Mouse (Mus musculus) neural tube, embryonic 12.5 days (tissue): ENCODE measurements around the gene Coro2a. TPM values are rescaled to one million over a fixed set of nuclear protein-coding genes. Genes with fewer than 3 reads are reported as not detected.

Experiments
- ATAC-seq: fragments of 200-750 bp; cut with Nextera tagmentation; 2 replicates; pipeline ENCODE4 v1.8.0; 2017; ENCODE audit warnings: low read depth, mild to moderate bottlenecking, moderate TSS enrichment, moderate library complexity; ENCODE audit not compliant: low FRiP score
- H3K27ac ChIP-seq: fragments of 300-500 bp; sonication (generic); 2 replicates; pipeline ENCODE4 v1.5.1; 2016
- H3K27me3 ChIP-seq: fragments of 300-500 bp; sonication (generic); replicated peaks from 2 replicates; pipeline ENCODE4 v1.6.1; 2016; ENCODE audit warnings: mild to moderate bottlenecking
- H3K36me3 ChIP-seq: fragments of 300-500 bp; sonication (generic); 2 replicates; pipeline ENCODE4 v1.6.1; 2016; ENCODE audit warnings: mild to moderate bottlenecking
- H3K4me1 ChIP-seq: fragments of 300-500 bp; sonication (generic); 2 replicates; pipeline ENCODE4 v1.6.1; 2016
- H3K4me2 ChIP-seq: fragments of 300-500 bp; sonication (generic); replicated peaks from 2 replicates; pipeline ENCODE4 v1.6.1; 2016; ENCODE audit warnings: mild to moderate bottlenecking
- H3K4me3 ChIP-seq: fragments of 300-500 bp; sonication (generic); 2 replicates; pipeline ENCODE4 v1.5.1; 2016
- H3K9ac ChIP-seq: fragments of 300-500 bp; sonication (generic); 2 replicates; pipeline ENCODE4 v1.6.1; 2016; ENCODE audit warnings: mild to moderate bottlenecking
- H3K9me3 ChIP-seq: fragments of 300-500 bp; sonication (generic); 2 replicates; pipeline ENCODE4 v1.6.1; 2016; ENCODE audit warnings: mild to moderate bottlenecking
- WGBS: fragments of 180-500 bp; shearing (Covaris S2); methylation state at CpG from one replicate; pipeline ENCODE4 v1.1.7; 2016; 5-methylcytosine and 5-hydroxymethylcytosine counted together
- polyA plus RNA-seq: library from polyadenylated mRNA; unstranded; fragments of >200 nt; fragmentation: Nextera tagmentation; extraction: Ambion mirVana; gene quantifications from 2 replicates; pipeline ENCODE4 v1.2.1, GENCODE M21; 2016

Gene Coro2a
- polyA plus RNA-seq, 1 experiment from 2014 or later: 18.8 TPM

DNA sequence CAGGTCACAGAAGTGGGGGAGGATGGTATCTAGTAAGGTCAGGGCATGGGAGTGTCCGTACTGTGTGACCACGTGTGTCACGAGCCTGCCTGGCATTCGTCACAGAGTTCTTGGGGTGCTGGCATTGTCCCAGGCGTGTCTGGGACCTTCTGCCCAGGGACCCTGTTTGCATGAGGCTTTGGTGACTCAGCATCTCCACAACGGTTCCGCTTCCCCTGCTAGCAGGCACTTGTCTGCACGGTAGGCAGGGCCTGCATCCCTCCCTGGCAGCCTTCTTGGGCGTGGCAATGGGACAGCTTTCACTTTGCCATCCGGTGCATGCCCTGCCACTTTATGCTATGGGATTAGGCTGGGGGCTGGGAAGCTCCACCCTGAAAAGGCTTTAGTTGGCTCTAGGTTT, 38.2 kb downstream of the Coro2a start:
- no peak overlapping the region for H3K27ac ChIP-seq
- H3K36me3 ChIP-seq: no peaks in the 10 kb centered on the region
- no peak overlapping the region for H3K4me2 ChIP-seq
- 74% methylated on average over 10 of the region's 10 CpGs for WGBS
- H3K27me3 ChIP-seq: no peaks in the 10 kb centered on the region
- no peaks in the 10 kb centered on the region for H3K9me3 ChIP-seq
- H3K4me1 ChIP-seq: no peaks in the 10 kb centered on the region
- no peak overlapping the region for H3K9ac ChIP-seq
- H3K4me3 ChIP-seq: no peak overlapping the region
- no peak for ATAC-seq

DNA sequence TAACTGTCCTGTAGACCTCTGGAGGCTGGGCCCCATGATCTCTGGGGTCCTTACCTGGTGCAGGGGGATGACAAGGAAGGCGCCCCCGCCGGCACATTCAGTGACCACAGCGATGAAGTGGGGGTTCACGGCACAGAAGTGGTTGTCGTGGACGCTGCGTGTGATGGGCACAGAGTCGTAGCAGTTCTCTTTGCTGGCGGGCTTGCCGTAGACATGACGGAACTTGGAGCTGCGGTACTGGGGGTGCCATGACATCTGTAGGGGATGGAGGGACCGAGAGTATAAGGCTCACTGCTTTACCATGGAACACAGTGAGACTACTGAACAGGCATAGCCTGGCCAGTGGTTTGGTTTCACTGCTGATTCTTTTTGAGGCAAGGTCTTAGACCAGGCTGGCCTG, 39.2 kb downstream of the Coro2a start:
- no peak overlapping the region for H3K4me3 ChIP-seq
- H3K9me3 ChIP-seq: no peaks in the 10 kb centered on the region
- no peak overlapping the region for H3K4me2 ChIP-seq
- no peaks in the 10 kb centered on the region for H3K27me3 ChIP-seq
- H3K4me1 ChIP-seq: no peaks in the 10 kb centered on the region
- ATAC-seq: no peak
- H3K9ac ChIP-seq: no peak overlapping the region
- H3K36me3 ChIP-seq: no peaks in the 10 kb centered on the region
- H3K27ac ChIP-seq: no peak overlapping the region
- 93% methylated on average over 14 of the region's 14 CpGs for WGBS

DNA sequence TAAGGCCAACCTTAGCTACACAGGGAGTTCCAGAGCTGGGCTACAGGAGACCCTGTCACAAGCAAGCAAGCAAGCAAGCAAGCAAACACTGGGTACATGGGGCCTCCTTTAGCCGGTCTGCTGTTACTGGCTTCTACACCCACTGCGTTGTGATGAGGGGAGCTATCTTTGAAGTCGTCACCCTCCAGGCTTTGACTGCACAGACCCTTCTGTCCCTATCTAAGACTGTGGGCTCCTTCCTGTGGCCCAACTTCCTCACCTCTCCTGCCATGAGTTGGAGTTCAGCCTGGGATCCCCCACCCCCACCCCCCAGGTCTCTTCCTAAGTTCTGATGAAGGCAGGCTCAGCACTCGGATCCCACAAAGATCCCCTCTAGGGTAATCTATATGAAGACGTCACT, 40.0 kb downstream of the Coro2a start:
- no peak overlapping the region for H3K4me3 ChIP-seq
- no peaks in the 10 kb centered on the region for H3K27me3 ChIP-seq
- no peak for ATAC-seq
- H3K27ac ChIP-seq: no peak overlapping the region
- no peaks in the 10 kb centered on the region for H3K36me3 ChIP-seq
- no peak overlapping the region for H3K4me2 ChIP-seq
- 84% methylated on average over 5 of the region's 5 CpGs for WGBS
- H3K4me1 ChIP-seq: no peaks in the 10 kb centered on the region
- H3K9me3 ChIP-seq: no peaks in the 10 kb centered on the region
- H3K9ac ChIP-seq: no peak overlapping the region

DNA sequence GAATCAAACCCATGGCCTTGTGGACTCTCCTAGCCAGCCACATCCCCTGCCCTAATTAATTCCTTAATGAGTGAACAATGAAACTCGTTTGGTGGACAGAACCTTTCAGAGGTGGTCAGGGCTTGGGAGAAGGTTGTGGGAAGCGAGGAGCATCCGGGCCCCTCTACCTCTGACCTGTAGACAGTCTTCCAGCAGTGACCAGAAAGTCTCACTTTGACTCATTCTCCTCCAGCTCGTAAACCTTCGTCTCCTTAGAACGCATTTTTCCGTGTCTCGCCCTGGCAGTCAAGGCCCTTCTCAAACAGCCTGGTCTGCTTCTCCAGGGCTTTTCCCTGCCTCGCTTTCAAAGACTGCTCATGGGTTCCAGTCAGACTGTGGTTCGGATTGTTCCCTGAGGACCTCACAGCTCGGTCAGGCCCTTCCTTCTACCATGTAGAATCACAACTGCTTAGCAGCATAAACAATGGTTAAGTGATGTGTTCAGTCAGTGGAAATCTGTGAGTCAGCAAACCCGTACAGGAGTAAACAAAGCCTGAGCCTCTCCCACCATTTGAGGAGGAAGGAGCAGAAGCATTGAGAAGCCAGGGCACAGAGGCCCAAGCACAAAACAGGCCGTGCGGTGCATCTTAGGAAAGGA, 41.8 kb downstream of the Coro2a start:
- no peak for ATAC-seq
- Histone ChIP-seq H3K4me3 (no peak overlapping the region), H3K36me3 (no peaks in the 10 kb centered on the region), H3K9ac (no peak overlapping the region), H3K9me3 (no peaks in the 10 kb centered on the region), H3K4me1 (no peaks in the 10 kb centered on the region), H3K27me3 (no peaks in the 10 kb centered on the region), H3K27ac (no peak overlapping the region), H3K4me2 (no peak overlapping the region)
- 79% methylated on average over 14 of the region's 14 CpGs for WGBS

DNA sequence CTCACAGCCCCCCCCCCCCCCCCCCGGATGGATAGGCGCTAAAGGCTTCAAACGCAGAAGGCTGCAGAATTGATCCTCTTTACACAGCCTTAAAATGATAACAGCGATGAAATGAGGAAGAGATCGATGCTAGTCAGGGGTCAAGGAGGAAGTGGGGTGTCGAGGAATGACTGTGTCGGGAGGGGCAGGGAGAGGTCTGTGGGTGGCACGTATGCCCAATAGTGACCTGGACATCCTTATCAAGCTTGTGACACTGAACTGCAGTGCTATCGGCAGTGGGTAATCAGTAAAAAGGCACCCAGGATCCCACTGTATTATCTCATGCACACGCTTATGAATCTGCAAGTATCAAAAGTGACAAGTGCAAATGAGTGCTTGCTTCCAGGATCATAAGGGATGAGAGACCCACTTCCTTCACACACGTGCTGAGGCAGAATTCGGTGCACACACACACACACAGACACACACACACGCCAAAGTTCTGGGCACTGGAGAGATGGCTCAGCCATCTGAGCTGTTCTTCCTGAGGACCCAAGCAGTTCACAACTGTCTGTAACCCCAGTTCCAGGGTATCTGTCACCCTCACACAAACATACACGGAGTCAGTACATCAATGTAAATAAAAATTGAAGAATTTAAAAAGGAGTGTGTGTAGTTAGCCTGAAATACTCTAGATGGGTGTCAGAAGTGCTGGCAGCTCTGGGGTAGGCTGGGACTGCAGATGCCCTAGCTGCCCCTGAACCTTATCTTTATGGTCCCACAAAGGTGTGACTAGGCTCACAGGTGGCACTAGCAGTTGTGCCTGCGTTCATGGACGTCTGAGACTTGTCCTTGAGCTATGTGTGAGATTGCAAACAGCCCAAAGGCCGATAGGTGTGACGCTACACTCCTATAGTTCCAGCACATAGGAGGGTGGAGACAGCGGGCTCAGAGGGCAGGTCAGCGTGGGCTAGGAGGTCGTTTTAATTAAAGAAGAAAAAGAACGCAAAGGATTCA, 43.0 kb downstream of the Coro2a start:
- H3K9me3 ChIP-seq: no peaks in the 10 kb centered on the region
- no peaks in the 10 kb centered on the region for H3K27me3 ChIP-seq
- no peaks in the 10 kb centered on the region for H3K4me1 ChIP-seq
- ATAC-seq: no peak
- no peaks in the 10 kb centered on the region for H3K36me3 ChIP-seq
- 80% methylated on average over 22 of the region's 22 CpGs for WGBS
- H3K4me3 ChIP-seq: no peak overlapping the region
- no peak overlapping the region for H3K27ac ChIP-seq
- H3K4me2 ChIP-seq: no peak overlapping the region
- no peak overlapping the region for H3K9ac ChIP-seq

DNA sequence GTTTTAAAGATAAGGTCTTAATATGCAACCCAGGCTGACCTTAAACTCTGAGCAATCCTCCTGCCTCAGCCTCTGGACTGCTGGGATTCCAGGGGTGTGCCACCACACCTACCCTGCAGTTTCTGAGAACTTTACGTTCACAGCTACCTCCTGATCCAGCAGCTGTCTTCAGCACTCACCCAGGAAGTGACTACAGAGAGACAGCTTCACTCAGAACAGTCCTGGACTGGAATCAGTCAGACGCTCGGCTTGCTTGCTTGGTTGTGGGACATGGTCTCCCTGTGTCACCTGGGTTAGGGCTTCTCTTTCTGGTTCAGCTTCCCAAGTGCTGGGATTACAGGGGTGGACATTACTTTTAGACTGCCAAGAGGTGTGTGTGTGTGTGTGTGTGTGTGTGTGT, 45.1 kb downstream of the Coro2a start:
- no peak overlapping the region for H3K27ac ChIP-seq
- H3K36me3 ChIP-seq: no peaks in the 10 kb centered on the region
- no peak overlapping the region for H3K9ac ChIP-seq
- no peak overlapping the region for H3K4me3 ChIP-seq
- H3K9me3 ChIP-seq: no peaks in the 10 kb centered on the region
- no peak overlapping the region for H3K4me2 ChIP-seq
- H3K27me3 ChIP-seq: no peaks in the 10 kb centered on the region
- 80% methylated on average over 3 of the region's 3 CpGs for WGBS
- ATAC-seq: no peak
- no peaks in the 10 kb centered on the region for H3K4me1 ChIP-seq

DNA sequence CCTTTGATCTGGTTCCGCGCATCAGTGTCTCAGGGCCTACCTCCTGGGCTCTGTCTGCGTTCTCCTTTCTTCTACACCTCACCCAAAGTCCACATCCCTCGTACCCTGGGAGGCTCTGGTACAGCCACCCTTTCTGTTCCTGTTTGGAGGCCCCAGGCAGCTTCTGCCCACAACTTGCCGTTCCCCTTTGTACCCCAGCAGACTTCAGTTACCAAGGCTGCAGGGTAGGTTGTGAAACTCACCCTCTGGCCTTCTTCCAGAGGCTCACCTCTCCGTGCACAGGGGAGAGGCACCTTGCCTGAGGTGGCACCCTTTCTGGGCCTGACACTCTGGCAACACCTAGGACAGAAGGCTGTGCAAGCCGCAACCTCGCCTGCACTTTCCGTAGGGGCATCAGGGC, 46.2 kb downstream of the Coro2a start:
- Histone ChIP-seq H3K9me3 (no peaks in the 10 kb centered on the region), H3K27me3 (no peaks in the 10 kb centered on the region), H3K36me3 (no peaks in the 10 kb centered on the region), H3K4me1 (no peaks in the 10 kb centered on the region), H3K4me3 (no peak overlapping the region), H3K9ac (no peak overlapping the region), H3K4me2 (no peak overlapping the region), H3K27ac (no peak overlapping the region)
- 90% methylated on average over 9 of the region's 9 CpGs for WGBS
- no peak for ATAC-seq

DNA sequence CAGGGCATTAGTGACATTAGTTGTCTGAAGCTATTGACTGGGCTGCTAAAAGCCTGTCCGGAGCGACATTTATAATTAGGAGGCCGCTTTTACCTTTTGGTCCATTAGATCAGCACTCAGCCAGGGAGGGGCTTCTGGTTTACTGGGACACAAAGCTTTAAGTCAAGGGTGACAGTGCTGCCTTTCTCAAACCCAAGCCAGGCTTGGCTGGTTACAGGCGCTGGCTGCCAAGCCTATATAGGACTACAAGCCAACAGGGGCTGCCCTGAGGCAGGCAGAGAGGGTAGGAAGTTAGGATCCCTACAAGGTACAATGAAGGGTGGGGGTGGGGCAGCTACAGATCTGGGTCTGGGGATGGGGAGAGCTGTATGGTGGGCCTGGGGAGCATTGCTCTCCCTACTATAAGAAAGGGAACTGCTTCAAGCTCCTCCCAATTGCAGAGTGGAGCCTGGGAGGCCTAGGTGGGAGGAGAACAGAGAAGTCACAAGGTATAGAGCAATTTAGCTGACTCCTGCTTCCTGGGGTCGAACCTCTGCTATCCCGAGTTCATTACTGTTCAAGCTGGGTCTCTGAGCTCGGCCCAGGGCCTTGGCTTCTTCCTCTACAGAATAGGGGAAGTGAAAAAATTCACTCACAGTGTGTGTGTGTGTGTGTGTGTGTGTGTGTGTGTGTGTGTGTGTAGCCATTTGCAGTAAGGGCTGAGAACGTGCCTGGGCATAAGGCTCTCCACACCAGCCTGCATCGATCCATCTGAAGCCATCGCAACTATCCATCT, 47.5 kb downstream of the Coro2a start:
- no peaks in the 10 kb centered on the region for H3K36me3 ChIP-seq
- H3K4me1 ChIP-seq: no peaks in the 10 kb centered on the region
- no peaks in the 10 kb centered on the region for H3K9me3 ChIP-seq
- no peak overlapping the region for H3K27ac ChIP-seq
- H3K4me3 ChIP-seq: no peak overlapping the region
- H3K27me3 ChIP-seq: no peaks in the 10 kb centered on the region
- no peak for ATAC-seq
- no peak overlapping the region for H3K4me2 ChIP-seq
- WGBS: 82% methylated on average over 10 of the region's 10 CpGs
- no peak overlapping the region for H3K9ac ChIP-seq

DNA sequence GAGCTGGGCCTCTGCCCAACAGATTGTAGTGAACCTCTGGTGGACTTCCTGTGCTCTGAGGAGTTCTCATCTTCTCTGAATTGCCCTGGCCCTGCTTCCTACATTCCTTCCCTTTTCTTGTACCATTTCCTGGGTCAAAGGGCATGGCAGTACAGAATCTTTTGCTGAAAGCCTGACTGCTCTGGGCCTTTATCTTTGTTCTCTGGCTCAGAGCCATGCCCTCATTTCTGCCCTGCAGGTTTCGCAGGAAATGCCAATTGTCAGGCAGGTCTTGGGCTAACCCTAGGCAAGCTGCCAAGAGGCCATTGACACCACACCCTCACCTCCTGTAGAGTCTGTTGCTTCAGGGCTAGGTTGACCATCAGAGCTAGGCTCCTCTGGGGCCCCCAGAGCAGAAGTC, 48.1 kb downstream of the Coro2a start:
- H3K27ac ChIP-seq: no peak overlapping the region
- no peaks in the 10 kb centered on the region for H3K36me3 ChIP-seq
- no peaks in the 10 kb centered on the region for H3K9me3 ChIP-seq
- H3K4me3 ChIP-seq: no peak overlapping the region
- no peaks in the 10 kb centered on the region for H3K27me3 ChIP-seq
- ATAC-seq: no peak
- no peak overlapping the region for H3K4me2 ChIP-seq
- H3K4me1 ChIP-seq: no peaks in the 10 kb centered on the region
- H3K9ac ChIP-seq: no peak overlapping the region
- WGBS: 84% methylated on average over 1 of the region's 1 CpGs

DNA sequence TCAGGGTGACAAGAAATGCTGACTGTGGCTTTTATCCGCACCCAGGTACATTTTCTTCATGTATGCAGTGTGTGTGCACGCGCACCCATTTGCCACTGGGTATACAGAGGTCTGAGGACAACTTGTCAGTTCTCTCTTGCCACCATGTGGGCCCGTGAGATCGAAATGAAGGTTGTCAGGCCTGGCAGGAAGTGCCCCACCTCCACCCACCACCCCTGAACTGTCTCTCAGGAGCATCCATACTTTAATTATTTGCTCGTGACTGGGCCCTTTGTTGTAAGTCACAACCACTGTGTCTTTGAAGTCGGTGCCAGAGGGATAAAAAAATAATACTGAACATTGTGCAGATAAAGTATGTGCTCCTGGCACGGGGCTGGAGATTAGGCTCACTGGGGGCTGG, 51.6 kb downstream of the Coro2a start:
- Histone ChIP-seq H3K4me3 (no peak overlapping the region), H3K36me3 (no peaks in the 10 kb centered on the region; the same call in 1 of the 2 replicates), H3K4me2 (no peak overlapping the region), H3K9ac (no peak overlapping the region), H3K4me1 (0 out of 2 replicates have a peak, but pooled peaks cover 4% of the 10 kb centered on the region), H3K9me3 (no peaks in the 10 kb centered on the region), H3K27ac (no peak overlapping the region), H3K27me3 (0 out of 2 replicates have a peak, but pooled peaks cover 2% of the 10 kb centered on the region)
- WGBS: 66% methylated on average over 8 of the region's 8 CpGs
- no peak for ATAC-seq

DNA sequence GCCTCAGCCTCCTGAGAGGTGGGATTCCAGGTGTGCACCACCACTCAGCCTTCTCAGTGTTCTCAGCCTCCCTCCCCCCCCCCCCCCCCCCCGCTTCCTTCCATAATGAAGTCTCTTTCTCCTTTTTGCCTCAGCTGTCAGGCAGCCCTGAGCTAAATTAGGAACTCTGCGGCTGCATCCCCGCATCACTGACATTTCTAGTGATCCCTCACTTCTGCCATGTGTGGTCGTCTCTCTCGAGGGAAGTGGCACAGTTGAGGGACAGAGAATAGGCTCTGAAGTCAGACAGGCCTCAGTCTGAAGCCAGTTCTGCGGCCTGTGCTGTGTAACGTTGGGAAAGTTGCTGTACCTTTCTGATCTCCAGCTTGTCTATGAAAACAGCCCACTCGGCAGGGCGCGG, 52.0 kb downstream of the Coro2a start:
- no peak overlapping the region for H3K4me2 ChIP-seq
- 81% methylated on average over 9 of the region's 10 CpGs for WGBS
- H3K36me3 ChIP-seq: no peaks in the 10 kb centered on the region; the same call in 1 of the 2 replicates
- 0 out of 2 replicates have a peak, but pooled peaks cover 3% of the 10 kb centered on the region for H3K27me3 ChIP-seq
- H3K27ac ChIP-seq: no peak overlapping the region
- no peaks in the 10 kb centered on the region for H3K9me3 ChIP-seq
- H3K4me1 ChIP-seq: 0 out of 2 replicates have a peak, but pooled peaks cover 4% of the 10 kb centered on the region
- no peak overlapping the region for H3K4me3 ChIP-seq
- no peak overlapping the region for H3K9ac ChIP-seq
- ATAC-seq: no peak

DNA sequence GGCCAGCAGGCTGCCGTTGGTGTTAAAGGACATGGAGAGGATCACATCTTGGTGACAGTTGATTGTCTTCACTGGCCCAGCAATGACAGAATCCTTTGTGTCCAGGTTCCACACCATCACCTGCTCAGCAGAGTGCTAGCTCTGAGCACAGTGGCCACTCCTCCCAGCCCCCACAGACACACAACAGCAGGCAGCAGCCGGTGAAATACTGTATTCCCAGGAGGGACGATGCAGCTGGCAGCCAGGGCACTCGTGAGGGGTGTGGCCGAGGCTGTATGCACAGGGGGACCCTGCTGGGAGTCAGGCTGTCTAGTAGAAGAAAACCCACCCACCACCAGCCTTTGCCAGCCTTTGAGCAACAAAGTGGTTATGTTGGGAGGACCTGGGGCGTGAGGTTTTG, 55.3 kb downstream of the Coro2a start:
- Histone ChIP-seq H3K4me1 (0 out of 2 replicates have a peak, but pooled peaks cover 4% of the 10 kb centered on the region), H3K4me2 (no peak overlapping the region), H3K9ac (no peak overlapping the region), H3K4me3 (no peak overlapping the region), H3K9me3 (no peaks in the 10 kb centered on the region), H3K27me3 (0 out of 2 replicates have a peak, but pooled peaks cover 3% of the 10 kb centered on the region), H3K27ac (no peak overlapping the region), H3K36me3 (no peaks in the 10 kb centered on the region; the same call in 1 of the 2 replicates)
- ATAC-seq: no peak
- 31% methylated on average over 6 of the region's 6 CpGs for WGBS
